Mouse (Mus musculus) 3134 (cell line): ENCODE results near the gene Tmtc4.

Experiments used
- DNase-seq: peaks from one replicate; pipeline ENCODE4 v3.0.0-alpha.2; 2011; ENCODE audit warnings: low spot score; ENCODE audit not compliant: insufficient read length; ENCODE audit errors: extremely low read depth

Gene Tmtc4

GRCm38 (mm10) chr14:122905007-122905406, 78.8 kb downstream of the Tmtc4 start:
- DNase-seq, result no peak

- DNase-seq, result peak; percentile 34
Measured at GRCm38 (mm10) chr14:122903923-122904351, 79.9 kb downstream of the Tmtc4 start.

- DNase-seq, result peak; percentile 48
Measured at GRCm38 (mm10) chr14:122902884-122903283, 81.0 kb downstream of the Tmtc4 start.

GRCm38 (mm10) chr14:122902136-122902535, 81.7 kb downstream of the Tmtc4 start:
- DNase-seq, result no peak

GRCm38 (mm10) chr14:122901715-122902114, 82.1 kb downstream of the Tmtc4 start:
- DNase-seq, result no peak

- no peak for DNase-seq
Measured at GRCm38 (mm10) chr14:122901177-122901576, 82.7 kb downstream of the Tmtc4 start.

GRCm38 (mm10) chr14:122900679-122901078, 83.2 kb downstream of the Tmtc4 start:
- no peak for DNase-seq

GRCm38 (mm10) chr14:122898550-122898949, 85.3 kb downstream of the Tmtc4 start:
- no peak for DNase-seq

GRCm38 (mm10) chr14:122896106-122896505, 87.7 kb downstream of the Tmtc4 start:
- no peak for DNase-seq

GRCm38 (mm10) chr14:122891470-122891968, 92.3 kb downstream of the Tmtc4 start:
- no peak for DNase-seq

GRCm38 (mm10) chr14:122888480-122888872, 95.4 kb downstream of the Tmtc4 start:
- DNase-seq, result no peak

GRCm38 (mm10) chr14:122887702-122888479, 95.9 kb downstream of the Tmtc4 start:
- no peak for DNase-seq

- no peak for DNase-seq
Measured at GRCm38 (mm10) chr14:122887278-122887677, 96.6 kb downstream of the Tmtc4 start.

- no peak for DNase-seq
Measured at GRCm38 (mm10) chr14:122885893-122886292, 97.9 kb downstream of the Tmtc4 start.

- no peak for DNase-seq
Measured at GRCm38 (mm10) chr14:122883821-122884584, 99.8 kb downstream of the Tmtc4 start.

- DNase-seq, result no peak
Measured at GRCm38 (mm10) chr14:122883410-122883806, 100.4 kb downstream of the Tmtc4 start.

- no peak for DNase-seq
Measured at GRCm38 (mm10) chr14:122882795-122883409, 100.9 kb downstream of the Tmtc4 start.

- DNase-seq, result no peak
Measured at GRCm38 (mm10) chr14:122882201-122882639, 101.6 kb downstream of the Tmtc4 start.

- DNase-seq, result no peak
Measured at GRCm38 (mm10) chr14:122881699-122882098, 102.1 kb downstream of the Tmtc4 start.

GRCm38 (mm10) chr14:122880291-122880690, 103.5 kb downstream of the Tmtc4 start:
- no peak for DNase-seq

GRCm38 (mm10) chr14:122877787-122878186, 106.0 kb downstream of the Tmtc4 start:
- DNase-seq, result no peak
